Mouse (Mus musculus) limb, embryonic 14.5 days (tissue): ENCODE results near the gene AU018091. TPM values are rescaled to one million over a fixed set of nuclear protein-coding genes. Genes with fewer than 3 reads are reported as not detected.

Experiments used
- ATAC-seq: fragments of 200-750 bp; cut with Nextera tagmentation; 2 replicates; pipeline ENCODE4 v1.8.0; 2017; ENCODE audit warnings: low read depth, moderate number of reproducible peaks, moderate TSS enrichment; ENCODE audit not compliant: low FRiP score
- DNase-seq: peaks from one replicate; pipeline ENCODE4 v3.0.0-alpha.2; 2015; ENCODE audit warnings: low spot score
- H3K27ac ChIP-seq: fragments of 300-500 bp; sonication (generic); replicated peaks from 2 replicates; pipeline ENCODE4 v1.5.1; 2014; ENCODE audit warnings: low read depth, mild to moderate bottlenecking, low read length, moderate library complexity, mixed read lengths
- H3K27me3 ChIP-seq: fragments of 300-500 bp; sonication (generic); 2 replicates; pipeline ENCODE4 v1.6.1; 2014; ENCODE audit warnings: low read length, mixed read lengths; ENCODE audit not compliant: control insufficient read depth, insufficient read depth
- H3K36me3 ChIP-seq: fragments of 300-500 bp; sonication (generic); 2 replicates; pipeline ENCODE4 v1.6.1; 2014; ENCODE audit warnings: mild to moderate bottlenecking, low read length, moderate library complexity, mixed read lengths; ENCODE audit not compliant: control insufficient read depth, insufficient read depth
- H3K4me1 ChIP-seq: fragments of 300-500 bp; sonication (generic); 2 replicates; pipeline ENCODE4 v1.6.1; 2014; ENCODE audit warnings: antibody characterized with exemption, low read length, mixed read lengths; ENCODE audit not compliant: control insufficient read depth, insufficient read depth
- H3K4me2 ChIP-seq: fragments of 300-500 bp; sonication (generic); replicated peaks from 2 replicates; pipeline ENCODE4 v1.6.1; 2014; ENCODE audit warnings: low read depth, mild to moderate bottlenecking, low read length, moderate library complexity; ENCODE audit not compliant: severe bottlenecking
- H3K4me3 ChIP-seq: fragments of 300-500 bp; sonication (generic); replicated peaks from 2 replicates; pipeline ENCODE4 v1.5.1; 2014; ENCODE audit warnings: low read length
- H3K9ac ChIP-seq: fragments of 300-500 bp; sonication (generic); 2 replicates; pipeline ENCODE4 v1.6.1; 2014; ENCODE audit warnings: mild to moderate bottlenecking, low read depth, low read length, moderate library complexity; ENCODE audit not compliant: severe bottlenecking
- H3K9me3 ChIP-seq: fragments of 300-500 bp; sonication (generic); 2 replicates; pipeline ENCODE4 v1.6.1; 2016; ENCODE audit warnings: low read length; ENCODE audit not compliant: control insufficient read depth
- POLR2A ChIP-seq: fragments of 200-500 bp; IDR thresholded peaks from 2 replicates; pipeline ENCODE4 v1.8.0; 2012; ENCODE audit warnings: inconsistent platforms, mild to moderate bottlenecking, moderate library complexity, borderline replicate concordance; ENCODE audit not compliant: insufficient read depth, insufficient read length; ENCODE audit errors: extremely low read depth
- WGBS: fragments of 180-500 bp; shearing (Covaris S2); extraction: QIAGEN DNeasy Blood & Tissue Kit; methylation state at CpG from one replicate; pipeline ENCODE4 v1.1.7; 2014; 5-methylcytosine and 5-hydroxymethylcytosine counted together
- polyA plus RNA-seq, 2 experiments: library from polyadenylated mRNA; depleted of rRNA in 1 of 2; stranded (reverse) in 1 of 2; unstranded in 1 of 2; fragments of >200 nt; fragmentation: Nextera tagmentation in 1 of 2; extraction: Ambion mirVana in 1 of 2; gene quantifications; 2 replicates each; pipeline versions ENCODE4 v1.2.1 to v1.2.3; 2012 to 2014

AU018091 gene
- polyA plus RNA-seq, 2 experiments = 0.23 to 0.28 TPM

DNA sequence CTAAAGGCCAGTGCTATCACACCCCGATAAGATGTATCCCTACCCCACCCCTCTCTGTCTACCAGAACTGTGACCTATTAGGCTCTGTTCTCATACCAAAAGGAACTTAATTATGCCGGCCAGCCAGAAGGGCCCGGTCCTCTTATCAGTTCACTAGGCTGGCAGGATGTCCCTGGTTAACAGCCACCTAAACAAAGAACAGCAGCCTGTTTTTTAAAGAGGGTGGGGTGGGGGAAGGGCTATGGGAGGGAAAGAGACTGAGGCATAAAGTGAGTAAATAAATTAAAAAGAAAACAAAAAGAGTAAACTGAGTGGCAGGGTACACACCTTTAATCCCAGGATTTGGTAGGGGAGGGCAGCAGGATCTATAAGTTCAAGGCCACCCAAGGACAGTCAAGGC, 34.9 kb upstream of the AU018091 start:
- H3K4me1 ChIP-seq = no peaks in the 10 kb centered on the region
- no peak overlapping the region for H3K4me2 ChIP-seq
- ATAC-seq (no peak), DNase-seq (no peak)
- no peaks in the 10 kb centered on the region for H3K27me3 ChIP-seq
- TF ChIP-seq POLR2A = no peak
- H3K9ac ChIP-seq = no peak overlapping the region
- H3K27ac ChIP-seq = no peak overlapping the region
- 15% methylated on average over 3 of the region's 3 CpGs for WGBS
- H3K9me3 ChIP-seq = no peaks in the 10 kb centered on the region
- H3K36me3 ChIP-seq = no peaks in the 10 kb centered on the region
- no peak overlapping the region for H3K4me3 ChIP-seq

DNA sequence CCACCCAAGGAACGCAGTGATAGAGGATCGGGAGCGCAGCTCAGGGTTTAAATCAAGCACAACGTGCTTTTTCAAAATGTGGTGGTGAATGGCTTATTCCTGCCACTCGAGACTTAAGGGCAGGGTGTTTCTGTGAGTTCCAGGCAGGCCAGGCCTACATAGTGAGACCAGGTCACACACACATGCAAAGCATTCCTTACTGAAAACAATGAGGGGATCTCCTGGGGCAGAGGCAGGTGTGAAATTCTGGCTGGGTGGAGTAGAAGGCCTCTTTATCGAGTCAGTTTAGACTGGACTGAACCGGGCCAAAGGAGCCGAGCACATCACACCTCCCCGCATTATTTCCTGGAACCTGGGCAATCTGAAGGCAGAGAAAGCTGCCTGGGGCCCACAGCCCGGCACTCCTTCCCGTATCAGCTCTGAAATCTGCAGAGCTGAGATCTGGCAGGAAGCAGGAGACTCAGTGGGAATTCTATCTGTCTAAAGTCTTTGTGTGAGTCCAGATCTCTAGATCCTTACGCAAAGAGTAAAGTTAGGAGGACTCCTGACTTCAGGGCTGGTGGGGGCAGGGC, 32.2 kb upstream of the AU018091 start:
- H3K27me3 ChIP-seq = no peaks in the 10 kb centered on the region
- ATAC-seq (no peak; the same call in 1 of the 2 replicates), DNase-seq (no peak)
- WGBS = 23% methylated on average over 12 of the region's 12 CpGs
- H3K9ac ChIP-seq = no peak overlapping the region
- no peak for TF ChIP-seq POLR2A
- H3K9me3 ChIP-seq = no peaks in the 10 kb centered on the region
- H3K4me2 ChIP-seq = no peak overlapping the region
- H3K36me3 ChIP-seq = no peaks in the 10 kb centered on the region
- no peaks in the 10 kb centered on the region for H3K4me1 ChIP-seq
- no peak overlapping the region for H3K27ac ChIP-seq
- H3K4me3 ChIP-seq = no peak overlapping the region

DNA sequence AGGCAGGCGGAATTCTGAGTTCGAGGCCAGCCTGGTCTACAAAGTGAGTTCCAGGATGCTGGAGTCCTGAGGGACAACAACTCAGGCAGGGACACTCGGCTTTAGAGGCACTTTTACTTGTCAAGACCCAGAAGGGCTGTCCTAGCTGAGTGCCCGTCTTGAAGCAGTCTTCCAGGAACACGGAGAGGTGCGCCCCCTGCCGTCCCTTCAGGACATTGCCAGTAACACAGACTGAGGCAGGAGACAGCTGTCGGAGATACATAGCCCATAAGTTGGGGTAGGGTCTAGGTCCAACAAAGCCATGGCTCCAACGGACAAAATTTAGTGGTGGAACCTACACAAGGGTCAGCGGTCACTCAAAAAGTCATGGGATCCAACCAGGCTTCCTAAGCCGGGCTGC, 29.9 kb upstream of the AU018091 start:
- WGBS = 51% methylated on average over 11 of the region's 11 CpGs
- H3K36me3 ChIP-seq = no peaks in the 10 kb centered on the region
- H3K9me3 ChIP-seq = no peaks in the 10 kb centered on the region
- DNase-seq (no peak), ATAC-seq (no peak)
- no peaks in the 10 kb centered on the region for H3K27me3 ChIP-seq
- no peak overlapping the region for H3K9ac ChIP-seq
- H3K4me1 ChIP-seq = no peaks in the 10 kb centered on the region
- no peak overlapping the region for H3K4me2 ChIP-seq
- no peak overlapping the region for H3K4me3 ChIP-seq
- no peak for TF ChIP-seq POLR2A
- no peak overlapping the region for H3K27ac ChIP-seq

- Histone ChIP-seq H3K4me2 (no peak overlapping the region), H3K9me3 (no peaks in the 10 kb centered on the region), H3K36me3 (no peaks in the 10 kb centered on the region), H3K9ac (no peak overlapping the region), H3K27ac (no peak overlapping the region), H3K27me3 (no peaks in the 10 kb centered on the region), H3K4me3 (no peak overlapping the region), H3K4me1 (no peaks in the 10 kb centered on the region)
- ATAC-seq (no peak), DNase-seq (no peak)
- WGBS = 72% methylated on average over 5 of the region's 5 CpGs
- no peak for TF ChIP-seq POLR2A
Measured at GRCm38 (mm10) chr7:3195850-3196249, 26.8 kb upstream of the AU018091 start.

- Histone ChIP-seq H3K27me3 (no peaks in the 10 kb centered on the region), H3K9me3 (no peaks in the 10 kb centered on the region), H3K4me3 (no peak overlapping the region), H3K4me2 (no peak overlapping the region), H3K9ac (no peak overlapping the region), H3K36me3 (no peaks in the 10 kb centered on the region), H3K4me1 (no peaks in the 10 kb centered on the region), H3K27ac (no peak overlapping the region)
- TF ChIP-seq POLR2A = no peak
- WGBS = 96% methylated on average over 4 of the region's 4 CpGs
- ATAC-seq (no peak), DNase-seq (no peak)
Measured at GRCm38 (mm10) chr7:3194531-3194930, 25.5 kb upstream of the AU018091 start.

DNA sequence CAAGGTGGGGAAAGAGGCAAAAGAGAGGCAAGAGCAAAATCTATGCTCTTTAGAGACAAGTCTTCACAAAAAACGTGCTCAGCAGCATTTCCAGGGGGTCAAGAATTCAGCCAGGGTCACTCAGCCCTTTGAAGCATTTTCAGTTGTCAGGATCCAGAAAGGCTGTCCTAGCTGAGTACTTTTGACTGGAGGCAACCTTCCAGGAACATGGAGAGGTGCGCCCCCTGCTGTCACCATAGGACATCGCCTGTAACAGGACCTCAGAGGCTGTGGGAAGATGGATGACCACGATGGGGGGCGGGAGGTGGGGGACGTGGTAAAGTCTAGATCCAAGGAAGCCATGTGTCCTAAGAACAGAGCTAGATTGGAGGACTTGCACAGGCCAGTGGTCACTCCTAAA, 24.9 kb upstream of the AU018091 start:
- DNase-seq (no peak), ATAC-seq (no peak)
- no peak overlapping the region for H3K27ac ChIP-seq
- H3K9ac ChIP-seq = no peak overlapping the region
- no peaks in the 10 kb centered on the region for H3K4me1 ChIP-seq
- no peaks in the 10 kb centered on the region for H3K36me3 ChIP-seq
- H3K27me3 ChIP-seq = no peaks in the 10 kb centered on the region
- H3K4me2 ChIP-seq = no peak overlapping the region
- H3K9me3 ChIP-seq = no peaks in the 10 kb centered on the region
- H3K4me3 ChIP-seq = no peak overlapping the region
- TF ChIP-seq POLR2A = no peak
- 10% methylated on average over 5 of the region's 6 CpGs for WGBS
